Mouse (Mus musculus) induced T-regulatory cell, adult 2 months (primary cell): ENCODE data around the gene Tmem262.

Experiments
- DNase-seq: peaks from one replicate; pipeline ENCODE4 v3.0.0-alpha.2; 2012; ENCODE audit warnings: low read depth

The Tmem262 gene

DNA sequence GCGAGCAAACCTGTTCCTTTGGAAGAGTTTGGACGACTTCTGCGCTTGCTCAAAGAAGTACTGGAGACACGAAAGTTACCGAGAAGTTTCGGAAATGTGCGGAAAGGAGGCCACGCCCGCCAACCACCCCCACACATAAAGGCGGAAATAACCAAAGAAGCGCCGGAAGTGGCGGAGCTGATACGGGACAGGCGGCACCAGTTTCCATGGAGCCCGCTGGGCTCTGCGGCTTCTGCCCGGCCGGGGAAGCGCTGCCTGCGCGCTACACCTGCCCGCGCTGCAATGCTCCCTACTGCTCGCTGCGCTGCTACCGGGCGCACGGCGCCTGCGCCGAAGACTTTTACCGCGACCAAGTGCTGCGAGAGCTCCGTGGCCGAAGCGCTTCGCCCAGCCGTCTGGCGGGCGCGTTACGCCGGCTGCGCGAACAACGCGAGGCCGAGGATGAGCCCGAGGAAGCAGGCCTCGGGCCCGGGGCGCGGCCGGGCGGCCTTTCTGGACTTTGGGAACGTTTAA lies 18.8 kb upstream of the Tmem262 start, which contains the start of gene Znhit2:
TSS of gene Znhit2 (plus strand) at position 172 of the 513 bp plus-strand sequence.
- peak; percentile 98 for DNase-seq

DNA sequence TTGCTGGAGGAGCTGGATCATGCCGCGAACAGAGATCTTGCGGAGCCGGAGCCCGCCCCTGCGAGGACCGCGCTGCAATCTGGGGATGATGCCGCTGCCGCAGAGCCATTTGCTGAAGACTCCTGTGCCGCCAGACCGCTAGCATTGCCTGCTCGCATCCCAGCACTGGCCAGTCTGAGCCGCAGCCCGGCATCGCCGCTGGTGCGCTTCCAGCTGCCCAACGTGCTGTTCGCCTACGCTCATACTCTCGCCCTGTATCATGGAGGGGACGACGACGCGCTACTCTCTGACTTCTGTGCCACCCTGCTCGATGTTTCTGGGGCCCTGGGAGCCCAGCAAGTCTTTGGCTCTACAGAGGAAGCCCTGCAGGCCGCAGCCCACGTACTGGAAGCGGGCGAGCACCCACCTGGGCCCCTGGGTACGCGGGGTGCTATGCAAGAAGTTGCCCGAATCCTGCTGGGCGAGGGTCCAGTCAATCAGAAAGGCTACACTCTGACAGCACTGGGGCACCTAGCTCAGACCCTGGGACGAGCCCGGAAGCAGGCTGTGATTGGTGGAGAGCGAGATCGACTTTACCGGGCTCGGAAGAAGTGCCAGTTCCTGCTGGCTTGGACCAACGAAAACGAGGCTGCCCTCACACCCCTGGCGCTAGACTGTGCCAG lies 18.1 kb upstream of the Tmem262 start:
- DNase-seq: peak; percentile 86

DNA sequence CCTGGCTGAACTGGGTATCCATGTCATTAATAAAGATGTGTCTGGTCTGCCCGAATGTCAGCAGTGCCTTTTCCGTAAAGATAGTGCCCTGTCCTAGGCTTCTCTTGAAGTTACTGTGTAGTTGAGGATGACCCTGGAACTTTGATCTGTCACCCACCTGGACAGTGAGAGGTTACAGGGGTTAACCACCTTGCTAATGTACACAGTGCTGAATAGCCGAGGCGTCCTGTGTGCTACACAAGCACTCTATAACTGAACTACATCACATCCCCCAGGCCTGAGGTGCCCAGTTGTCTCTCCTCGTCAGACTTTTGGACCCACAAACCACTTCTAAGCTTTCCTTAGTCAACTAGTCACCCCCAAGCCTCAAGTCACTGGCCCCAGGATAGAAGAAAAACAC lies 17.4 kb upstream of the Tmem262 start:
- DNase-seq: no peak

DNA sequence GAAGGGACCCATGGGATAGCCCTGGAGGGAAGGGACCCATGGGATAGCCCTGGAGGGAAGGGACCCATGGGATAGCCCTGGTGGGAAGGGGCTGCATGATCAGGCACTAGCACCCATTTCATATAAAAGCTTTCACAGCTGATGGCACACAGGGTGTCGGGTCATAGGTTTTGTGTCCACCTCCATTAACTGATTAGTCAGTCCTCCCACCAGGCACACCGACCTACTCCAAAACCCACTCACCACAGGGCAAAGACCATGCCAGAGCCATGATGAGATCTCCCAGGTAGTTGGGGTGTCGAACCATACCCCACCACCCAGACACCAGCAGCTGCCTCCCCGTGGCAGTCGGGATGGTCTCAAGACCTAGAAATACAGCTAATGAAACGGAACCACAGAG lies 16.8 kb upstream of the Tmem262 start:
- DNase-seq: no peak

DNA sequence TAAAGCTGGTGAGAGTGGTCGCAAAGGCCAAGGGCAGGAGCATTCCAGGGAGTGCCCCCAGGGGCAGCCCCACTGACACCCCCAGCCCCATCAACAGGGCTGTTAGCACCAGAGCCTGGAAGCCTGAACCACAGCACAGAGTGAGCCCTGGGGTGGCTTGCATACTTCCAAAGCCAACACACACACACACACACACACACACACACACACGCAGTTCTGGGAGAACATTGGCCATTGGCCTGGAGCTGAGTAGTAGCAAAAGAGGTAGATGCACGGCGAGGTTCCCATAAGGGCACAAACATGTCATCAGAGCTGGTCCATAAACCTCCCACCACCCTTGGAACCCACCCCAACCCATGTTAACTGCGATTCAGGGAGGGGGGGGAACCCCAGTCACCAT lies 13.3 kb upstream of the Tmem262 start:
- DNase-seq: no peak

DNA sequence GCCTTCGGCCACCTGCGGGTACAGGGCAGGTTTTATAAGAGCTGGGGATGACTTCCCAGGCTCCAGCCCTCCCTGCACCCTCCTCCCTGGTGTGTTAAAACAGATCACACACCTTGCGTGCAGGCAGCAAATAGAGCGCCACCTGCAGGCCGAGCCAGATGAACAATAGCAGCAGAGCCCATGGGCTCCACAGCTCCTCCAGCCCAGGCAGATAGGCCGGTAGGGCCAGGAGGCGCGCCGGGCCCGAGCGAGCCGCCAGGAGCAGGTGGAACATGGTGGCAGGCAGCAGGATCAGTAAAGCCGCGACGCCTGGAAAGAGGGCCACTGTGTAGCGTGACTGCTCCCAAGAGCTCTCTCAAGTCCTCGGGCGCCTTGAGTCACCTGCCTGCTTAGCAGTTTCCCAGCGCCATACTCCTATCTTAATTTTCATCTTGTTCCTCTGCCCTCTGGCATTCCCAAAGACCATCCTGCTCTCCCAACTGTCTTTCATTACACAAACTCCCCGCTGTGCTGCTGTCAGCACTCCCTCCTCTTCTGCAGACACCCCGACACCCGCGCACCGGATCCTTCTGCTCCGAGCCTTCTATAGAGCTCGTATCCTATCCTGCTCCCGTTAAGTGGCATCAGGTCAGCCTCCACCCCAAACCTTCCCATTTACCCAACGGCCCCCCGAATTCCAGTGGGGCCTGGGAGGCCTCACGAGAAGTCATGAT lies 12.7 kb upstream of the Tmem262 start:
- peak; percentile 92 for DNase-seq

DNA sequence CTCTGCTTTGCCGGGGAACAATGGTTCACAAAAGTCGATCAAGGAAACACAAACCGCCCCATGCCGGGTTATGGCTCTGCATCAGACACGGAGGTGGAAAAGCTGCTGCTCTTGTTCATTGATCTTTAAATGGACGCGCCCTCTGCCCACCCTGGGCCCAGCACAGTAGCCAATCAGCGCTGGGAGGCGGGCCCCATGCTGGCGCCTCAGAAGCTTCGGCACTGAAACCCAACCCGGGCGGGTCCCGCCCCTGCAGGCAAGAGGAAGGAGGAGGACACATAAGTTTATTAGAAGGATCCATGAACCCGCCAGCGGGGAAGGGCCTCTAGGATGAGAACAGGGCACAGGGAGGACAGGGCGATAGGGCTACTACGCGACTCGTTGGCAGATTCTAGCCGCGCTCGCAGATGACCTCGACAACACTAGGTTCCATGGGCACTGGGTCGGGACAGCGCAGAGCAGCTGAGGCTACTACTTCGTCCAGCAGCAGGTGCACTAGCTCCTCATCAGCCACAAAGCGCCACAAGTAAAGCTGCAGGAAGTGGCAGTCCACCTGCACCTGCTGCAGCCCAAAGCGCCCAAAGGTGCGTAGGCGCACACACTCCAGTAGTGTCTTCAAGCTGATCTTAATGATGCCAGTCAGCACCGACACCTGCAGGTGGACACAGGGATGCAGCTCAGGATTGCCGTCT lies 12.0 kb upstream of the Tmem262 start, which contains the start of gene Tm7sf2:
TSS of gene Tm7sf2 (minus strand) at position 650 of the 692 bp plus-strand sequence.
- DNase-seq: peak; percentile 92

DNA sequence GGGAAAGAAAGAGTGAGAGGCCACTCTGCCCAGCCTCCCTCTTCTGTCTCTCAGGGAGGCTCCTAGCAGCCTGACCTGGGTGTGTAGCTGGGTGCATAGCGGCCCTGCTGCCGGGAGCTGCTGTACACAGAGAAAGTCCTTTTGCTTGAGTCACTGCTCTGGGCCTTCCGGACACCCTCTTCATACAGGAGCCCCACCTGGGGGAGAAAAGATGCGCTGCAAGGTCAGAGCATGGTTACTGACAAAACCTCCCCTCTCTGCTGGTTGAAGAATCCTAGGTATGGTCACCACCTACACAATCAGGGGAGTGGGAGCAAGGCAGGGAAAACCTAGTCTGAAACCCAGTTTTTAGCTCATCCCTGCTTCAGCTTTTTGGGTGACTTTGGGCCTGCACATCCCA lies 10.9 kb upstream of the Tmem262 start:
- DNase-seq: peak; percentile 46

DNA sequence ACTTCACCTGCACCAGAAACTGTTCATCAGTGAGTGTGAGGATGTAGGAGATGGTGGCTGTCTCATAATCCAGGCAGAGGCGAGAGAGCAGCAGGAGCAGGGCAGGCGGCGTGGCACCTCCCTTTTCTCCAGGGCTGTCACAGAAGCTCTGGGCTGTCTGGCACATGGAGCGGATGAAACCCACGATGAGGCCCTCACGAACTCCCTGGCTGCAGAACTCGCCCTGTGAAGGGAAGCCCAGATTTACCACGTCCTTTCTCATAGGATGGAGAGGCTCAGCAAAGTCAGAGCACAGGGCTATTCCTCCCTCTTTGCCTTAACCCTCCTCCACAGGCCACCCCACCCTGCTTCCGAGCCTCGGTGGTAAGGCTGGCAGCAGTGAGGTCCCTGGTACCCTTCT lies 10.0 kb upstream of the Tmem262 start:
- no peak for DNase-seq

DNA sequence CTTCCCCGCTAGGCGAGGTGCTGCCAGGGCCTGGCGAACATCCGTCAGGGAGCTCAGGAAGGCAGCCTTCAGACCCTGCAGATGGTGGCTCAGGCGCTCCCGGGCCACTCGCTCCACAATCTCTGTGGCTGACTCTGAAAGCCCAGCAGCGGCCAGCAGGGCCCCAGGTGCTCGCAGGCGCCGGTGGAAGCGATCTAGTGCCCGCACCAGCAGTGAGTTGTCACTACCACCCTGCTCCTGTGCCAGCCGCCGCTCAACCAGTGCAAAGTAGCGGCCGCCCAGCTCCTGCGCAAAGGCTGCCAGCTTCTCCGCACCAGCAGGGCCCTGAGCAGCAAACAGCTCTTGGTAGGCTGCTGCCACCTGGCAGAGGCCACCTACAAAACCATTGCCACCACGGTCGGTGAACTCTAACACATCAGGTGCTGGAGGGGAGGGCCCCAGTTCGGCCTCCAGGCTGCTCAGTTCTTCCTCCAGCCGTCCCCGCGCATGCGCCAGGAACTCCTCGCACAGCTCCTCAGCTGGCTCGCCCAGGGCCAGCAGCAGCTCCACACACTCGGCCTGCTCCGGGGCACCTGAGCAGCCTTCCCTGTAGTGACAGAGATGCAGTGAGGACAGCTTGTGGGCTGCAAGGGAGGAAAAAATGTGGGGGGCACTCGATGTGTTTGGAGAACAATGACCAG lies 9.1 kb upstream of the Tmem262 start:
- peak; percentile 53 for DNase-seq

DNA sequence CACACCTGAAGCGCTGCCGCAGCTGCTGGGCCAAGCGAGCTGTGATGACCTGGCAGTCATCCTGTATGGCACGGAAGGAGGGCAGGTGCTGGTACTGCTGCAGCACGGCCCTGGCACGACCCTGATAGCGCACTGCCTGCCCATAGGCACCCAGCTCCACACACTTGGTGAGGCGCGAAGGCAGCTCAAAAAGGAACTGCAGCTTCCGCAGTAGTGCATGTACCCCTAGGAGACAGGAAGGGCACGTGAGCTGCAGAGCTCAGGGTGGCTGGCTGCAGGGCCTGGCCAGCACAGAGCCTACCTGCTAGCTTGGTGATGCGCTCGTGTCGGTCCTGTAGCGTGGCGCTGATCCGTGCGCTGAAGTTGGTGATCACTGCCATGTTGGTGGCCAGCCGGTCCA lies 8.6 kb upstream of the Tmem262 start:
- no peak for DNase-seq

DNA sequence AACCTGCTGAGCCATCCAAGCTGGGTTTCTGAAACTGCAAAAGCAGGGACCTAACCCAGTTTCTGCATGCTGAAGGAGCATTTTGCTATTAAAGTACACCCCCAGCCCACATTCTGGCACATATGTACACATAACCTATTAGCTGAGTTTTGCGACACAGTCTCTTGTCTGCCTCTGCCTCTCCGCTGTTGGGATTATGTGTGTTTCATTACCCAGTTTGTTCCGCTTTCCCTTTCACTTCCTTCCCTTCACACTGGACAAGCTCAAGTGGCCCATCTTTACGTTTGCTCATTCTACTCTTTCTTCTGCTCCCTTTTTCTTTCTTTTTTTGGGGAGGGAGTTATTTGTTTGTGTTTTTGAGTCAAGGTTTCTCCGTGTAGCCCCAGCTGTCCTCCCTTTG lies 5.9 kb upstream of the Tmem262 start:
- DNase-seq: no peak

DNA sequence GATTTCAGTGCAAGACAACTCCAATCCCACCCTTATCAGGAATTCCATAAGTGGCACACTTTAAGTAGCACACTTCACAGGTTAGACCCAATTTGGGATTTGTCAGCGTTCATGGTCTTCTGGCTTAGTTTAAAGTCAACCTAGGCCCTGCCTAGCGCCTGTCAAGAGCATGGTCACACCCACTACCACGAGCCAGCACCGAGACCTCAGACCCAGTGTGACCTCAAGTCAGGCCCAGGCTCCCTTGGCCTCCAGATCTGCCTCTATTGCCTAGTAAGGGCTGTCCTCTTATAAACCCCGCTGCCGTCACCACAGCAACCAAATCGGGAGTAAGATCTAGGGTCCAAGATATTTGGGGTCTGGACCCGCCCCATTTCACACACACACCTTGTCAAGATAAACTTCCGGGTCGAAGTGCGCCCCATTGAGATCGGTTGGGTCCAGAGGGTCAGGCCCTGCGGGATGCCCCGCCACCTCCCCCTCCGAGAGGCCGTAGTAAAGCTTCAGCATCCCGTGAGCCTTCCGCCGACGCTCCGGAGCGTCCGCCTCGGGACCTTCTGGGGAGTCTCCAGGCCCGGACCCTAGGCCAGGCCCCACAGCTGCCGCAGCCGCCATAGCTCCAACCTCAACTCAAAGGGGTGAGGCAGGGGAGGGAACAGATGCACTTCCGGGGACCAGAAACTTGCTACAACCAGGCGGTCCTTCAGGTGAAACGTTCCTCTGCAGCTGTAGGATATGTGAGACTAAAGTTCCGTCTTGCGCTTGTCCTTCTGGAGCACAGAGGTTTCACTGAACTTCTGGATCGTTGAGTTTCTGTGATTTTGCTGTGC lies 3.1 kb upstream of the Tmem262 start, which contains the start of gene Vps51:
TSS of gene Vps51 (minus strand) at position 668 of the 830 bp plus-strand sequence.
- DNase-seq: peak; percentile 96

DNA sequence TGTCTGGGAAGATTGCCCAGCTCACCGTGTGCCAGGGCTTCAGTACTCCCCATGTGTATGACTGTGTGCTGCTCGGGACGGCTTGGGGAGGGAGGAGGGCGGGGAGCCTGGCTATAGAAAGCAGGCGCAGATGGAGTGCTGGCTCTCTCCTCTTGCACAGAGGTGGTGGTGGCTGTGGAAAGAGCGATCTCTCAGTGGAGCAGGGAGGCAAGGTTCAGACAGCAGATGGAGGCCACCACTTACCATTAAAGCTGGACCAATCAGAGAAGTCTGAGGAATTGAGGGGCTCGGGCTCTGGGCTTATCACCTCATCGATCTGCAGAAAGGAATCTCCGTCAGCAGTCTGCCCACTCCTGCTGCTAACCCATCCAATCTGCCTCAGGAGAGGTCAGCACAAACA lies 2.3 kb downstream of the Tmem262 start, which contains the start of gene Gm28374:
TSS of gene Gm28374 (minus strand) at position 101 of the 400 bp plus-strand sequence.
- no peak for DNase-seq

DNA sequence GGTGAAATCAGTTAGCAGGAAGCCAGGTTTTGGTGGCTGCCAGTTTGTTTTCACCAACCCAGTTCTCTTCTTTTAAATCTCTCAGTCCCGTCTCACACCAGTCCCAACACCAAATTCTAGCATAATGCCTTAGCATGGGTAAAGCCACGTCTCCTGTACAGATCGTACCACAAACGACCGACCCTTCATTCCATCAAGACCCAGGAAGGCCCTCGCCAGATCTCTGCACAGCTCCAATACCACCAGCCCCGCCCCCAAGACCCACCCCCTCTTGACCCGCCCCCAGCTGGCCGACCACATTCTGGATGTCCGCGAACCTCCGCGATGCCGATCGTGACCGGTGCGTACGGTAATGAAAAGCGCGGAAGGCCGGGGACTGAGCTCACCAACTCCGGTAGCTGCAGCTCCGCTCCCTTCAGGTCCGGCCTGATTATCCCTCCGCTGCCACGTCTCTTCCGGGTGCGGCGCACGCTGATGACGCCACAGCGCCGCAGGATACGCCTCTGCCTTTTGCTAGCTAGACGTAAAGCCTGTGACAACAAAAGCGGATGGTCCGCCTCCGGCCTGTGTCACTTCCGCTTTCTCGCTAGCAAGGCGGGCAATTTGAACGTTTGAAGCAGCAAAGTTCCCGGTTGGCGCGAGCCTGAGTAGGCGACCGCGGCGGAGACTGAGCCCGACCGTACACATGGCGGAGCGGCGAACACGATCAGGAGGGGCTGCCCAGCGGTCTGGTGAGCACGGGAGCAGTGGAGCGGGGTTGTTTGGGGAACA lies 4.8 kb downstream of the Tmem262 start, which contains the start of the genes Zfpl1 and Cdca5:
TSS of gene Zfpl1 (minus strand) at position 479 of the 771 bp plus-strand sequence.
TSS of gene Cdca5 (plus strand) at position 506 of the 771 bp plus-strand sequence.
- peak; percentile 99 for DNase-seq

DNA sequence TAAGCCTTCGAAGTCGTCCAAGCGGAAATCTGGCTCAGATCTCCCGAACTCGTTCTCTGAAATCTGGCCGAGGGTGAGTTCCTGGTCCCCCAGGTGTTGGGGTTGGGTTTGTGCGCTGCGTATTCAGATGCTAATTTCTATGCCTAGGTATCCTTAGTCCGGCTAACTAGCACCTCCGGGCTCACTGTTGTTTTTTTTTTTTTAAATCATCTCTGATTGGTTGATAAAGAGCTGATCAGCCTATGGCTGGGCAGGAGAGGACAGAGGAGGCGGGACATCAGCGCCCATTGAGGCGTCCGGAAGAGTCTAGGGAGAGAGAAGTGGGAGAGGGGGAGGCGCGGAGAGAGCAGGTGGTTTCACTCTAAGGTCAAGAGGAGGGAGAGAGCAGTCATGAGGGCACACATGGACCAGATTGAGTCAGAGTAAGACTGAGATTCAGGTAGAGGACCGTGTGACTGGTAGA lies 5.6 kb downstream of the Tmem262 start:
- peak; percentile 92 for DNase-seq

DNA sequence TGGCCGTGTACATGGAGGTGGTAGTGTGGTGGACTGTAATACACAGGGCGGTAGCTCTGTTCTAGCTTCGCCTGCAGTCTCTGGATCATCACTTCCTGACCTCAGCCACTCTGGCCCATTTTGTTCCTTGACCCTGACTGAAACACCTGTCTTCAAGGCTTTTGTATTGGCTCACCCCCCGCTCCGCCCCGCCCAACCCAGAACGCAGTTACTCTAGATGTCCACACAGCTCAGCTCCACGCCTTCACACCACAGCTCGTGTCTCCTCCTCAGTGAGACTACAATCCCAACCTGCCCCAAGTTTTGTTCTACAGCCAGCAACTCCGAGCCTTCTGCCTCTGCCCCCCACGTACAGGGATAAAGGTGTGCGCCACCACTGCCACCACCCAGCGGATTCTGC lies 9.0 kb downstream of the Tmem262 start:
- DNase-seq: no peak

DNA sequence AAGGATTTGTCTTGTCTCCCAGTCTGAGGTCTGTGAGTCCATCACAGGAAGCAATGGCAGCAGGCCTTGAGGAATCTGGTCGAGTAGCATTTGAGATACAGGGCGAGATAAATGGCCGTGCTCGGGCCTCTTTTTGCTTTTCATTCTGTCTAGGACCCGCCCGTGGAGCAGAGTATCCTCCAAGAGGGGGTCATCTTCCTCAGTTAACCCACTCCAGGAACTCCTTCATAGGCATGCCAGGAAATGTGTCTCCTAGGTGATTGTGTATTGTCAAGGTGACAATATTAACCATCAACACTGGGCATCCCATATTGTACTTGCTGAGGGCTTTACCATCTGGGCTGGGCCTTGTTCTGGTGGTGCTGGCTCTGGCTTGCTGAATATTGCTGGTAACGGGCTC lies 14.3 kb downstream of the Tmem262 start, which contains the start of gene AC131692.1:
TSS of gene AC131692.1 (plus strand) at position 301 of the 400 bp plus-strand sequence.
- DNase-seq: no peak

DNA sequence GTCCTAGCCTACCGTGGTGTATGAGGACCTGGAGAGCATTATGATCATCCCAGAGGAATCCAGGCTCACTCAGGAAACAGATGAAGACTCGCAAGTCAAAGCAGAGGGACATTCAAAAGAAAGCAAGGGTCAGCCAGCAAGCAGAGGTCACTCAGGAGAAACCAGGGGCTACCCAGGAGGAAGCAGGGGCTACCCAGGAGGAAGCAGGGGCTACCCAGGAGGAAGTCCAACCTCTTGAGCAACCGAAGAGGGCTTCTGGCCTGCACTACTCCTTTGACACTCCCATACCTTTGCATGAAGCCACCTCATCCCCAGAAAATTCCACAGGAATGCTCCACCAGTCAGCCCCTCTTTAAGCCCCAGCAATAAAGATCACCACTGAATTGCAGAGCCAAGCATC lies 18.0 kb downstream of the Tmem262 start:
- no peak for DNase-seq

DNA sequence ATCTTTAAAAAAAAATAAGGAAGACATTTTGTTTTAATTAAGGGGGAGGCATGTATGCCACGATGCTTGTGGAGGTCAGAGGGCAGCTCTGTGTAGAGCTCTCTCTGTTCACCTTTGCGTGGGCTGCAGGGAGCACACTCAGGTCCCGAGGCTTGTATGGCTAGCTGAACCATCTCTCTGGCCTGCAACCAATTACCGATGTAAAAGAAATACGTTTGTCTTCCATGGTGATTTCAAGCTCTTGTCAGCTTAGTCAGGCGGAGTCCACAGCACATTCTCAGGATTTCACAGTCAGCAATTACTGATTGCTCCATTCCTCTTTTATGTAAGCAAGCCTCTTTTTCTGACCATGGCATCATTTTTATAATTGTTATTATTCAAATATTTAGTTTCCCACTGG lies 21.4 kb downstream of the Tmem262 start:
- no peak for DNase-seq
